Mouse (Mus musculus): ENCODE results near the gene Tnrc18. TPM values are rescaled to one million over a fixed set of nuclear protein-coding genes. Genes with fewer than 3 reads are reported as not detected.

The Tnrc18 gene
- polyA plus RNA-seq (2012; rRNA removed), result 65.7 and 67.9 TPM in 2 replicates

DNA sequence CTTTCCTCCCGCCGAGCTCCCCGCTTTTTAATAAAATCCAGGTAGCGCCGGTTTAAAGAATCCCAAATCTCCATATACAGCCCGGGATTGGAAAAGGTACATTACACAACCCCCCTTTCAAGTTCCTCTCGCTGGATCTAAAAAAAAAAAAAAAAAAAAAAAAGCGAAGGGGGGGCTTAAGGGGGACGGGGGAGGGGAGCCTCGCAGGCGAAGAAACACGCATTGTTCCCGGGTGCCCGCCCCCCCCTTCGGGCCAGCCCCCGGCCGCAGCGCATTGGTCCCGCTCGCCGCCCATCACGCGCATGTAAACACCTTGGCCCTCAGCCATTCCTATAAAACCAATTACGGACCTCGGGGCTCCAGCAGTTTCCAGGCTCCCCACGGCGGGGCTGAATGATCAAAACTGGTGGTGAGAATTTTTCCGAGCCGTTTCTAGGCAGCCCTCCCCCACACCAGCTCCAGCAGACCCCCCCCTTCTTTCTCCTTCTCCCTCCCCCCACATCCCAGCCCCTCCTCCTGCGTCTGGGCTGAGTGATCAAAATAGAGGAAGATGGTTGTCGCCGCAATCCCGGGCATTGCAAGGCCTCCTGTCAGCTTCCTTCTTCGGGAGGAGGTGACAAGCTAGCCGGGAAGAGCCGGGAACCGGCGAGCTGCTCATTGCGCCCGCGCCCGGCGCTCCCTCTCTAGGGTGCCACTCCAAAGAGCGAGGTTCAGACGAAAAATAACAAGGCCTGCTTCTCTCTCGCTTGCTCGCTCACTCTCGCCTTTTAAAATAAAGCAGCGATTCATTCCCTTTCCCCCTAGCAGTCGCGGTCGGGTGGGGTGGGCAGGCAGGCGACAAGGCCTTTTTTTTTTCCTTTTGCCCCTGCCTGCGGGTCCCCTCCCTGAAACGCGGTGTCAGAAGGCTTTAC, at the start of gene Tnrc18:
Gene Tnrc18 (minus strand): TSS at position 139 of the 911 bp plus-strand sequence.

DNA sequence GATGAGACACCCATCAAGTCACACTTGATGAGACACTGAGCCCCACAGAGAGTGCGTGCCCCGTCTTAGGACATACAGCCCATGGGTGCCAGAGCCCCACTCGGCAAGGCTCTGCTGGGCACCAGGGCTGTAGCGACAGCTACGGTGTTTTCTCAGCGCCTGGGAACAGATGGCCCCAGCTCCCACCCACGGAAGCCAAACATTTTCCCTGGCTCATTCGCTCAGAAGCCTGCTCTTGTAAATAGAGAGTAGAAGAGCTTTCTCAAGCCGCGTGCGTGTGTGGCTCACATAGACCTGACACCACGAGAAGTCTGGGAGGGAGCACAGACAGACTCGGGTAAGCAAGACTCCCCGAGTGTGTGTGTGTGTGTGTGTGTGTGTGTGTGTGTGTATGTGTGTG, 125.2 kb downstream of the Tnrc18 start, which contains the start of gene Slc29a4:
Gene Slc29a4 (plus strand): TSS at position 265 of the 400 bp plus-strand sequence.

Other genes starting within 250 kb of the Tnrc18 start
- 17.9 and 23.5 TPM in 2 replicates for gene Mmd2, start 208.9 kb downstream of the Tnrc18 start, polyA plus RNA-seq (2012; rRNA removed)
- 44.0 and 47.5 TPM in 2 replicates for gene Wipi2, start 190.0 kb downstream of the Tnrc18 start, polyA plus RNA-seq (2012; rRNA removed)
- gene Slc29a4, start 125.2 kb downstream of the Tnrc18 start, polyA plus RNA-seq (2012; rRNA removed), result 86.4 and 95.4 TPM in 2 replicates
- 18.9 and 19.5 TPM in 2 replicates for gene Fbxl18, start 77.8 kb upstream of the Tnrc18 start, polyA plus RNA-seq (2012; rRNA removed)
- 3,180 and 3,284 TPM in 2 replicates for gene Actb, start 89.1 kb upstream of the Tnrc18 start, polyA plus RNA-seq (2012; rRNA removed)
- gene Fscn1, start 142.7 kb upstream of the Tnrc18 start, polyA plus RNA-seq (2012; rRNA removed), result 513 and 546 TPM in 2 replicates

All from central nervous system, embryonic 14 days (tissue).